Mouse (Mus musculus) myocyte (in vitro differentiated cells): ENCODE data around the gene Sh3d19.

Source experiments
- E2F4 ChIP-seq: IDR thresholded peaks from one replicate; pipeline ENCODE4 v1.6.1; 2011; ENCODE audit warnings: mild to moderate bottlenecking, control low read depth, moderate library complexity; ENCODE audit not compliant: insufficient read depth
- MAX ChIP-seq: IDR thresholded peaks from one replicate; pipeline ENCODE4 v1.6.1; 2011; ENCODE audit warnings: low read depth, mild to moderate bottlenecking, control low read depth
- POLR2A ChIP-seq: IDR thresholded peaks from one replicate; pipeline ENCODE4 v1.6.1; 2011; ENCODE audit warnings: low read depth, mild to moderate bottlenecking, control low read depth, moderate library complexity; ENCODE audit not compliant: insufficient read length
- POLR2AphosphoS2 ChIP-seq: IDR thresholded peaks from one replicate; pipeline ENCODE4 v1.6.1; 2011; ENCODE audit warnings: low read depth, control low read depth; ENCODE audit not compliant: insufficient read length

- TF ChIP-seq POLR2A: no peak
- TF ChIP-seq MAX: no peak
- TF ChIP-seq POLR2AphosphoS2: no peak
- no peak for TF ChIP-seq E2F4
These were observed 166.1 kb downstream of the Sh3d19 start for GRCm38 (mm10) chr3:86136936-86137574.
